Mouse (Mus musculus) MEL (cell line): Measurements from ENCODE around the gene Gm3435.
"Not testable (repeated sequence)": the region's sequence is repeated elsewhere in the genome, so short reads cannot be mapped to it uniquely, and the experiment has no call there.

Experiments
- CTCF ChIP-seq, 3 experiments: IDR thresholded peaks in 2 of 3; conservative IDR thresholded peaks in 1 of 3; 2 replicates each; pipeline ENCODE4 v1.5.1; 2011 to 2012; ENCODE audit warnings: low read length in 3 of 3, low read depth in 2 of 3, mild to moderate bottlenecking in 2 of 3, improper control_type of control experiment in 1 of 3, inconsistent platforms in 1 of 3, mixed read lengths in 1 of 3, moderate library complexity in 1 of 3; ENCODE audit not compliant: control insufficient read depth in 1 of 3, insufficient read depth in 1 of 3, poor library complexity in 1 of 3, severe bottlenecking in 1 of 3
- GATA1 ChIP-seq: IDR thresholded peaks from 2 replicates; pipeline ENCODE4 v1.6.1; 2011; ENCODE audit warnings: low read depth, low read length, improper control_type of control experiment
- MAX ChIP-seq: IDR thresholded peaks from 2 replicates; pipeline ENCODE4 v1.6.1; 2011; ENCODE audit warnings: low read length, improper control_type of control experiment
- MXI1 ChIP-seq: IDR thresholded peaks from 2 replicates; pipeline ENCODE4 v1.6.1; 2011; ENCODE audit warnings: mild to moderate bottlenecking, low read depth, low read length, improper control_type of control experiment
- POLR2A ChIP-seq, 2 experiments: IDR thresholded peaks; 2 replicates each; pipeline ENCODE4 v1.6.1; 2011 to 2012; ENCODE audit warnings: low read length in 2 of 2, mild to moderate bottlenecking in 2 of 2, control low read depth in 1 of 2, improper control_type of control experiment in 1 of 2, low read depth in 1 of 2, moderate library complexity in 1 of 2; ENCODE audit not compliant: control insufficient read depth in 1 of 2, insufficient read depth in 1 of 2, poor library complexity in 1 of 2
- TBP ChIP-seq: IDR thresholded peaks from 2 replicates; pipeline ENCODE4 v1.8.0; 2011; ENCODE audit warnings: low read depth, low read length, improper control_type of control experiment
- TCF12 ChIP-seq: IDR thresholded peaks from 2 replicates; pipeline ENCODE4 v1.6.1; 2014; ENCODE audit warnings: low read depth, mild to moderate bottlenecking, inconsistent platforms, low read length, improper control_type of control experiment, moderate library complexity
- USF1 ChIP-seq: IDR thresholded peaks from 2 replicates; pipeline ENCODE4 v1.6.1; 2014; ENCODE audit warnings: low read depth, mild to moderate bottlenecking, inconsistent platforms, low read length, improper control_type of control experiment, moderate library complexity

- not testable (repeated sequence) for TF ChIP-seq POLR2A (IDR thresholded peaks at IDR 0.05; ENCODE audit: control insufficient read depth in 1 of 2, insufficient read depth in 1 of 2, low read depth in 1 of 2, low read length in 2 of 2, poor library complexity in 1 of 2); MAX; MXI1; TBP; CTCF (IDR thresholded peaks at IDR 0.05 in 2 of 3, conservative IDR thresholded peaks at IDR 0.05 in 1 of 3; ENCODE audit: control insufficient read depth in 1 of 3, insufficient read depth in 1 of 3, low read depth in 2 of 3, low read length in 3 of 3, poor library complexity in 1 of 3, severe bottlenecking in 1 of 3); TCF12; USF1; GATA1
Measured at GRCm38 (mm10) chr17:14978362-14979038, 31.5 kb upstream of the Gm3435 start, which contains the start of the genes 9030025P20Rik and Gm3417.
